Mouse (Mus musculus): ENCODE measurements at regions not wholly inside any gene's neighbourhood (a gene's known extent, or its start where the extent isn't known, plus 50 kb on each side); places are given as distances from the start of the nearest gene placed in this dataset.

DNA sequence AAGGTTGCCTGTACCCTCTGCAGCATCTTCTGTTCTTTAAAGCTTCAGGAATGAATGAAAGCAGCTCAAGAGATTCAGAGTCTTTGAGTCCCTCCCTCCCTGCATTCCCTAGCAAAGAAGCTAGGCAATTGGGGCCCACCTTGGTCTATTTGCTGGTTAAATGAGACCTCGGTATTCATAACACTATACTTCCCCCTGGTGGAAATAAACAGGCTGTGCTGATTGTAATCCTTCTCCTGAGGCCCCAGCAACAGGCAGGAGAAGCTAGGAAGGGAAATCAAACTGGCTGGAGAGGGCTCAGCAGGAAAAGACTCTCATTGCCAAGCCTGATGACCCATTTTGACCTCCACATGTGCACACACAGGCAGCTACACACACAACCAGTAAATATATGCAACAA lies 137.1 kb downstream of the Sh3bp4 start:
- no peak for DNase-seq
- intact Hi-C loops (cut with DNase I), result no loop called here

GRCm38 (mm10) chr1:89211116-89211515 lies 140.9 kb downstream of the Sh3bp4 start:
- no peak for DNase-seq
- intact Hi-C loops (cut with DNase I), result no loop called here

- intact Hi-C loops (cut with DNase I), result no loop called here
- DNase-seq, result no peak
These were observed 158.2 kb downstream of the Sh3bp4 start for GRCm38 (mm10) chr1:89228426-89228825.

- no peak for DNase-seq
- intact Hi-C loops (cut with DNase I), result loop anchor here (10.0 kb wide), 1 partner anchor 713 kb away; no protein-coding TSS in a partner anchor
These were observed 161.5 kb downstream of the Sh3bp4 start for GRCm38 (mm10) chr1:89231756-89232155.

GRCm38 (mm10) chr1:89232391-89232790 lies 162.2 kb downstream of the Sh3bp4 start:
- intact Hi-C loops (cut with DNase I), result loop anchor here (10.0 kb wide), 1 partner anchor 712 kb away; no protein-coding TSS in a partner anchor
- no peak for DNase-seq

DNA sequence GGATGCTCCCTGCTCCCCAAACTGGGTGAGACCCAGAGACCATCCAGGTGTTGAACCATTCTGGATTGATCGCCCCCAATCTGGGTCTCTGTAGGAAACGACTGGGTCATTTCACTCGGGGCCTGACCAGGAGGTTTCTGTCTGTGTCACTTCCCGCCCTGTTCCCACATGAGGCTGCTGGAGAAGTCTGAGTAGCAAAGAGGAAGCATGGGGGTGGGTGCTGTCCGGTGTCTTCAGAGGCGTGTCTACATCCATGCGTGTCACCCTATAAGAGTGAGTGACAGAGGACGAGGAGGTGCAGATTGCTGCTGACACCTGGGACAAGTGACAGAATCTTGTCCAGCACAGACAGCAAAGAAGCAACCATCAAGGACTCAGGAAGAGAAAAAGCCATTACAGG lies 164.7 kb downstream of the Sh3bp4 start:
- DNase-seq, result no peak

GRCm38 (mm10) chr1:89235296-89235695 lies 165.1 kb downstream of the Sh3bp4 start:
- DNase-seq, result peak; percentile 47 to 52
- intact Hi-C loops (cut with DNase I), result loop anchor here (1.0 to 10.0 kb wide), 8 partner anchors 87 to 710 kb away; partner anchors contain the start of gene Agap1

More for the DNA sequence above, 164.7 kb downstream of the Sh3bp4 start:
- intact Hi-C loops (cut with DNase I), result loop anchor here (1.0 to 10.0 kb wide), 8 partner anchors 87 to 710 kb away; partner anchors contain the start of gene Agap1

- intact Hi-C loops (cut with DNase I), result loop anchor here (2.0 to 10.0 kb wide), 4 partner anchors 85 to 707 kb away; no protein-coding TSS in a partner anchor
- DNase-seq, result no peak
These were observed 167.5 kb downstream of the Sh3bp4 start for GRCm38 (mm10) chr1:89237696-89238095.

GRCm38 (mm10) chr1:89244598-89244997 lies 174.4 kb downstream of the Sh3bp4 start:
- no peak for DNase-seq
- intact Hi-C loops (cut with DNase I), result no loop called here

DNA sequence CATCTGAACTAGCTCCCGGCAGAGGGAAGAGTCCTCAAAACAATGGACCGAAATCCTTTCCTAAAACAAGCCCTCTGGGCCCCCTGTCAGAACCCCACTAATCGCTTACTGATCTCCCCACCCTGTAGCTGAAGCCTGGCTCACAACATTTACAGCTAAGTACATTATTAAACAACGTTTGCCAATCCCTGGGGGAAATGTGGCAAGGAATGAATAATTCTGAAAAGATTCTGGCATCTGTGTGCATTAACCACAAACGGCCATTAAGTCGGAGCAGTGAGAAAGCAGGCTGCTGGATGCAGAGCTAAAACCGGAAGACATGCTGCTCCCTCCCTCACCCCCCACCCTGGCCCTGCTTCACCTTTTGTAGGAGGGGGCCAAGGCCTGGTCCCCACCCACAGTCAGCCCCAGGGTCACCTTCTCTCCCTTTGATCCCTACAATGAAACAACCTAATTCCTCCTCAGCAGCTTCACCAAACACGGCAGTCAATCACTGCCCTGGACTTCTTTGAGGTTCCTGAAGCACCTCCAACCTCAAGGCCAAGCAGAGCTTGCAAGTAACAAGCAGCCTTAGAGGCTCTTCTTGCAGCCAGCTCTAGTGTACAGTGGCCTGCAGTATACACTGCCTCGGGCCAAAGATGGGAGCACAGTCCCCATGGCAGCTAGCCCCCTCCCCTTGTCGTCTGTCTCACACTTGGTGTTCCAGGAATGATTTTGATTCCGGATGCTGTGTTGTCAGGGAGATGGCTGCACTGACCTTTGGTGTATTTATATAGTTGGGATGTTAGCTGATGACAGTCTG lies 175.2 kb downstream of the Sh3bp4 start:
- intact Hi-C loops (cut with DNase I), result no loop called here
- no peak for DNase-seq

DNA sequence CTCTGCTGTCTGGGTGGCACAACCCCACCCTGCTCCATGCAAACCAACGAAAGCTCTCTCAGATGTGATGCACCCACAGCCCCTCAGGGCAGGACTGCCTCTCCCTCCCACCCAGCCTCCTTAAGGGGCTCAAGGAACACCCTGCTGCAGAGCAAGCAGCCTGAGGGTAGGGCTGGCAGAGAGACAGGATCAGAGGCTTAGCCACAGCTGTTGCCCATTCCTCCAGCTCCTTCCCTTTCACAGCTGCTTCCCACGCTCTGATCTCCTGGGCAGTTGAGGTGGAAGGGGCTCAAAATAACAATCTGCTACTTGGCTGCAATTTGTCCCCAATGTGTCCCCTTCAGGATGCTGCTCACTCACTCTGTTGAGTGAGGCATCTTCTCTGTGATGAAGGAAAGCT lies 181.5 kb downstream of the Sh3bp4 start:
- no peak for DNase-seq
- intact Hi-C loops (cut with DNase I), result no loop called here

GRCm38 (mm10) chr1:89252528-89252927 lies 182.3 kb downstream of the Sh3bp4 start:
- no peak for DNase-seq
- intact Hi-C loops (cut with DNase I), result no loop called here

GRCm38 (mm10) chr1:89257945-89258344 lies 187.7 kb downstream of the Sh3bp4 start:
- DNase-seq, result no peak
- intact Hi-C loops (cut with DNase I), result no loop called here

DNA sequence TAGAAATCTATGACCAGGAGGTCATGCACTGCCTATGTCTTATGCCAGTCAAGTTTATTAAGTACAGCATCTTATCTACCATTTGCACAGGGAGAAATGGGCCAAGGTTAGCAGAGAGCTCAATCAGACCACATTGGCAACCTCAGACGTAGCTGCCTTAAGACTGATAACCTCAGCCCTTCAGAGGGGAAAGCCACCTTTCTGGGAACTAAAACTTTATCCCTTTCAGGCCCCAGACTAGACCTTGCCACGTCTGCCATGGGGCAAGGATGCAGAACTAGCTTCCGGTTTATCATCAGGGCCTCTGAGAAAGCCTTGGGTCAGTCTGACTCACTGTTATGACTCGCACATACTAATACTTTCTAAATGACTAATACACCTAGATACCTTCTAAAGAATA lies 188.8 kb upstream of the Agap1 start:
- intact Hi-C loops (cut with DNase I), result no loop called here
- DNase-seq, result no peak

GRCm38 (mm10) chr1:89268806-89269205 lies 185.8 kb upstream of the Agap1 start:
- intact Hi-C loops (cut with DNase I), result no loop called here
- no peak for DNase-seq

DNA sequence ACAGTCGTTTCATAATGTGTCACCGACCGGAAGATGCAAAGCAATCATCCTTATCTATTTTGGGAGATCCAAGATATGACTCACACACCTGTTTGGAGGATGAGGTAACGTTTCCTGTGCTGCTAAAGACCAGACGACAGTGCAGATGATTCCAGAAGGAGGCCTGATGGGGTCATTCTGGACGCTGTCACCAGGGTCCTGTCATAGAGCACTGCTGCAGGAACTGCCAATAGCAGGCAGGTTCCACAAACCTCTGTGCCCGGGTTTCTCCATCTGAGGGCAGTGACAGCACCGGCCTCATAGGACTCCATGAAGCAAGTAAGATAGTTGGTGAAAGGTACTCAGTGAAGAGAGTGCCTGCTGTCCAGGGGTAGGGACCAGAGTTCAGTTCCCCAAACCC lies 182.9 kb upstream of the Agap1 start:
- intact Hi-C loops (cut with DNase I), result no loop called here
- no peak for DNase-seq

DNA sequence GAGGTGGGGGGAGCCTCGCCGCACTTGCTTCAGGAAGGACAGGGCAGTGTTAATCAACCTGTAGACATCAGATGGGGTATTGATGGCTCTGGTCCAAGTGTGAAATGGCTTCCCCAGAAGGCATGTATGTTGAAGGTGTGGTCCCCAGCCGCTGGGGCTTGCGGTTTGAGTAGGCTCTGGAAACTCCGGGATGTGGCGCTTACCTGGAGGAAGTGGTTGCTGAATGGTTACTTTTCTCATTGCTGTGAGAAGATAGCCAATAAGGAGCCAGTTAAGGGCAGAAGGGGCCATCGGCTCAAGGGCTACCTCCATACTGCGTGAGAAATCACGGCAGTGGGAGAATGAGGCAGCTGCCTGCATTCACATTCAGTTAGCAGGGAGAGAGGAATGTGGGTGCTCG lies 181.6 kb upstream of the Agap1 start:
- no peak for DNase-seq
- intact Hi-C loops (cut with DNase I), result no loop called here

DNA sequence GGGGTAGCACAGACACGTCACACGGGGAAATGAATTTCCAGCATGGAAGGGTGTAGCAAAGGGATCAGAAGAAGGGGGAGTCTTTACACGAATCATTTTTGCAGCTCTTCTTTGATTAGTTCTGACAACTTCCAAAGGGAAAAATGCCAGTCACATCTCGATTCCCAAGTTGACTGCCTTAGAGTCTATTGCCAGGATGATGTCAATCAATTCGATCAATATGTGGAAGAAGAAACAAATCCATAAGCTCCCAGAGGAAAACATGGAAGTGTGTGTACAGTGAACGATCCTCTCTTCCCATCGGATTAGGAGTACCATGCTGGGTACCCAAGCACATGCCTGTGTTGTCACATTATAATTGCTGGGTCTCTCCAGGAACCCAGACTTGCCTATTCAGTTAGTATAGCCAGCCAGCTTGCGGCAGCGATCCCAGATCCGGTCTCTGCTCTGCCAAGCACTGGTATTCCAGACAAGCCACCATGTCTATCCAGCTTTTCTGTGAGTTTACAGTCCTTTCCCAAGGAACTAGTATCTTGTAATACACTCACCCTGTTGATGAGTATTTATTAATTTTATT lies 180.7 kb upstream of the Agap1 start:
- DNase-seq, result no peak
- intact Hi-C loops (cut with DNase I), result no loop called here

- intact Hi-C loops (cut with DNase I), result no loop called here
- no peak for DNase-seq
These were observed 175.2 kb upstream of the Agap1 start for GRCm38 (mm10) chr1:89279382-89279781.

- DNase-seq, result no peak
- intact Hi-C loops (cut with DNase I), result no loop called here
These were observed 173.4 kb upstream of the Agap1 start for GRCm38 (mm10) chr1:89281107-89281655.

DNA sequence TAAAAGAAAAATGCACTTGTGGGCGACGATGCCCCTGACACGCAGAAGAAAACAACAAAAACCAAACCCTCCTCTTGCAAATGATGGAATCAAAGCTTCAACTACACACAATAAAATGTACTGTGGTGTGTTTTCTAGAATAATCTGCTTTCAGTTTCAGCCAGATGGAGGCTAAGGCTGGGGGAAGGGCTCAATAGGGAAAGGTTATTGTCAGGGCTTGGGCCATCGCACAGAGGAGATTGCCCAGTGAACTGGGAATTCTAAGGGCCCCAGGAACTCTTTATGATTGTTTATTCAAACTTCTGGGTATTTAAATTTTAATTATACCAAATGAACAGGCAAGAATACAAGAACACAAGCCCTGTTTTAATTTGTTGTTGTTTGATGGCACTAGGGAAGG lies 169.6 kb upstream of the Agap1 start:
- intact Hi-C loops (cut with DNase I), result no loop called here
- DNase-seq, result no peak

All from heart, postnatal 36 days (tissue).